Mouse (Mus musculus) frontal cortex, adult (tissue): ENCODE data around the gene Sh3pxd2a.

Experiments
- ATAC-seq: cut with Nextera tagmentation; 2 replicates; pipeline ENCODE4 v1.9.2; 2017; ENCODE audit warnings: mild to moderate bottlenecking, moderate library complexity, mixed read lengths; ENCODE audit not compliant: low TSS enrichment

Sh3pxd2a gene

GRCm38 (mm10) chr19:47491853-47492252 is 27.7 kb upstream of the Sh3pxd2a start:
- peak; percentile 52 for ATAC-seq

- no peak for ATAC-seq
Observed at GRCm38 (mm10) chr19:47489233-47489632, 25.0 kb upstream of the Sh3pxd2a start.

GRCm38 (mm10) chr19:47488250-47488649 is 24.0 kb upstream of the Sh3pxd2a start:
- no peak for ATAC-seq

- ATAC-seq: no peak
Observed at GRCm38 (mm10) chr19:47487572-47487971, 23.4 kb upstream of the Sh3pxd2a start.

- ATAC-seq: peak; percentile 75
Observed at GRCm38 (mm10) chr19:47485997-47486566, 21.9 kb upstream of the Sh3pxd2a start.

- peak; percentile 97 for ATAC-seq
Observed at GRCm38 (mm10) chr19:47484110-47484509, 19.9 kb upstream of the Sh3pxd2a start.

GRCm38 (mm10) chr19:47483346-47483745 is 19.1 kb upstream of the Sh3pxd2a start:
- ATAC-seq: no peak

- ATAC-seq: no peak
Observed at GRCm38 (mm10) chr19:47473453-47473852, 9.3 kb upstream of the Sh3pxd2a start.

GRCm38 (mm10) chr19:47472881-47473400 is 8.7 kb upstream of the Sh3pxd2a start:
- peak; percentile 50 for ATAC-seq

GRCm38 (mm10) chr19:47471808-47472207 is 7.6 kb upstream of the Sh3pxd2a start:
- ATAC-seq: no peak

- no peak for ATAC-seq
Observed at GRCm38 (mm10) chr19:47468750-47469149, 4.5 kb upstream of the Sh3pxd2a start.

GRCm38 (mm10) chr19:47466775-47467174 is 2.6 kb upstream of the Sh3pxd2a start:
- ATAC-seq: no peak

- ATAC-seq: no peak
Observed at GRCm38 (mm10) chr19:47465467-47465866, 1.3 kb upstream of the Sh3pxd2a start.

GRCm38 (mm10) chr19:47463636-47464303 is 431 bp downstream of the Sh3pxd2a start:
- peak; percentile 75 for ATAC-seq

- ATAC-seq: no peak
Observed at GRCm38 (mm10) chr19:47463206-47463605, 995 bp downstream of the Sh3pxd2a start.

- no peak for ATAC-seq
Observed at GRCm38 (mm10) chr19:47462725-47463124, 1.5 kb downstream of the Sh3pxd2a start.

GRCm38 (mm10) chr19:47461838-47462237 is 2.4 kb downstream of the Sh3pxd2a start:
- no peak for ATAC-seq

GRCm38 (mm10) chr19:47461386-47461785 is 2.8 kb downstream of the Sh3pxd2a start:
- no peak for ATAC-seq

- ATAC-seq: no peak
Observed at GRCm38 (mm10) chr19:47460120-47460960, 3.9 kb downstream of the Sh3pxd2a start.

- no peak for ATAC-seq
Observed at GRCm38 (mm10) chr19:47459214-47459613, 5.0 kb downstream of the Sh3pxd2a start.

GRCm38 (mm10) chr19:47458504-47459161 is 5.6 kb downstream of the Sh3pxd2a start:
- ATAC-seq: no peak
